Mouse (Mus musculus): ENCODE data around the gene Ryr2.

Gene Ryr2

DNA sequence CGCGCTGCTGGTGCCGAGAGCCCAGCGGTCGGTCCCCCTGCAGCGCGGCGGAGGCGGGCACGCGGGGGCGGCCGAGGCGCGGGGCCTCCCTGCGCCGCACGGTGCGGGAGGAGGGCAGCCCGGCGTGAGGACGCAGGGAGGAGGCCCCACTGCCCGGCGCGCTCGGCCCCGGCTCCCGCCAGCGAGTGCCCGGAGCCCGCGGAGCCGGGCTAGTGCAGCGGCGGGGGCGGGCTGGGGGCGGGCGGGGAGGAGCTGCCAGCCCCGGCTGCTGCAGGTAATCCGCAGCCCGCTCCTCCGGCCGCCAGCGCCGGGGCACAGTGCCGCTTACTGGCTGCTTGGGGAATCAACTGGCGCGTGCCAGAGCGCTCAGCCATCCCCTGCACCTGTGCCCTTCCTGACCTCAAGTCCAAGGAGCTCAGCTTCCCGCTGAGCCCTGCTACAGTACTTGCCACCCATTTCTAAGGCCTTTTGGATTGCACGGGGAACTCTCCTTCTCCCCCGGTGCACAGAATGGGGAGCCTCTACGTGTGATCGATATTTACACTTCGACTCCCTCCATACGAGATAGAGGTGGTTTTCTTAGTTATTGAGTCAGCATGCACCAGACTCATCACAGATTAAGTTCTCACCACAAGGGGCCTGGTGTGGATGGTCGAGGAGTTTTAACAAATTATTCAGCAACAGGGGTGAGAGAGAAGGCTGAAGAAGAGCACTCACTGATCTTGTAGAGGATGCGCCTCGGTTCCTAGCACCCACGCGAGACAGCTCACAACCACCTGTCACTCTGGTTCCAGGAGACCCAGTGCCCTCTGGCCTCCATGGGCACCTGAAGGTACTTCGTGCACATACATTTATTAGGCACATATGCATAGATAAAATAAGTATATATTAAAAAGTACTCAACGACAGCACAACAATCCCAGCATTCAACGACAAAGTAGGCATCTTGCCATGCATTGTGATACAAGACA is at the start of gene Ryr2:
Gene Ryr2, minus strand, starts transcription at position 284 of the 971 bp plus-strand sequence.
- 8% methylated on average over 63 of the region's 64 CpGs for WGBS

DNA sequence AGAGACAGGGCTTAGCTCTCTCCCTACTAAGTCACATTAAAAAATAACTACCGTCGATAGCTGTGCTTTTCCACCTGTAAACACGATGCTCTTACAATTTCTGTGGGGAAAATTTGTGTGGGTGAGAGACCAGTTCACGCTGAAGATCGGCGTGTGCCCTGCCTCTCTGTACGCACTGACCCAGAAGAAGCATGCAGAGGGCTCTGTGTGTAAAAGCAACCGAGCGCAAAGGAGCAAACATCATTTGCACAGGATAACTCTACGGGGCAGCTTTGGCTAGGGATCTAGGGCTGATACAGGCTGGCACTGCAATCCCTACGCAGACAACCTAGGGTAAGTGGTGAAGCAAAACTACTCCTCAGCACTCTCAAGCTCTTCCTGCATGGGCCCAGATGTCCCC is 47.2 kb upstream of the Ryr2 start:
- 90% methylated on average over 11 of the region's 11 CpGs for WGBS

DNA sequence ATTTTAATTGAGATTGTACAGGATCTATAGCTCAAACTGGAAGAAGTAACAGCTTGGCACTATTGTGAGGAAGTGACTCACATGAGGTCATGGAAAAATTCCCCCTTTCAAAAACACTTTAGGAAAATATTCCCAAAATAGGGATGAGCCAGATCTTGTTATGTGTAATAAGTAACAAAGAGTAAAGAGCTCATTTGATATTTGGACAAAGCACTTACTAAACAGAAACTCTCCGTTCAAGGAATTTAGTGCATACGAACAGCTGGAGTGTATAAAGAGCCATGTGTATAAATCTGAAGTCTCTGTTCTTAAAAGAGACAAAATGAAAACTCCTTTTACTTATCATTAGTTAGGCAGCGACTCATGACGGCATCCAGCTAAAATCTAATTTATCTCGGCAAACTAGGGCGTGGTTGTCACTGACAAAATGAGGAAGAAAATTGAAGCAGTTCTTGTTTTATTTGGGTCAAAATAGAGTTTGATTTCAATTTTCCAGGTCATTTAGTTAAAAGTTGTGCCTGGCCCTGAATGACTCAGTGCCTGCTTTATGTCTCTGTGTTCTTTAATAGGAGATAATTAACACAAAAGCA is 40.3 kb upstream of the Ryr2 start:
- WGBS, result 66% methylated on average over 6 of the region's 6 CpGs

DNA sequence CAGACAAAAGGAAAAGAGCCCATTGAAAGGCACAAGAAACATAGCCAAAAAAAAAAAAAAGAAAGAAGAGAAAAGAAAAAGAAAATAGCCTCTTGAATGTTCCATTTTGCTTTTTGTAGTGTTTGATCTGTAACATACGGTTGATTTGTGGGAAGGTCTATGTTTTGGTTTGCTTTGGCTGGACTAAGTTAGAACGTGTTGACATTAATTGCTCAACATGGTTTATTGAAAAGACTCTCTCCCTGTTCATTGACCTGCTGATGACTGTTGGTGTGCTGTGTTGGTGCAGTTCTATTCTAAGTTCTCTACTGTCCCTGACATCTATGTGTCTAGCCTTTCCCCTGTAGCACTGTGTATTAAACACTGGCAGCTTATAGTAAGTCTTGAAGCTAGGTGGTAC is 39.7 kb upstream of the Ryr2 start:
- WGBS, result 76% methylated on average over 2 of the region's 2 CpGs

DNA sequence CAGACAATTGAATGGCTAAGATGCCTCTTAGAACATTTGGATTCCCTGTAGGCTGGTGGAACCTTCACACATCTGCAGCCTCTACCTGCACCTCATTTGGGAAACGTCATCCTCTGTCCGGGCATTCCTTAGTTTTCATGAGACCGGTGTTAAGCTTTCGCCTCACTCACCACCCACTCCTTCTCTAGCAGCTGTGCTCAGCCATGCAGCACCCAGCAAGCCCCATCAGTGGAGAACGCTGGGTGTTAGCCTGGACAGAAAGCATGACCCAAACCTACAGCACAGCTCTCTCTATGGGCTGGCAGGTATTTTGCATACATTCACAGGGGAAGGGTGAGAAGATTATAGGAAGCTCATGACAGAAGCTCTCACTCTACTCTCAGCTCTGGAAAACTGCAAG is 36.6 kb upstream of the Ryr2 start:
- 62% methylated on average over 5 of the region's 5 CpGs for WGBS

DNA sequence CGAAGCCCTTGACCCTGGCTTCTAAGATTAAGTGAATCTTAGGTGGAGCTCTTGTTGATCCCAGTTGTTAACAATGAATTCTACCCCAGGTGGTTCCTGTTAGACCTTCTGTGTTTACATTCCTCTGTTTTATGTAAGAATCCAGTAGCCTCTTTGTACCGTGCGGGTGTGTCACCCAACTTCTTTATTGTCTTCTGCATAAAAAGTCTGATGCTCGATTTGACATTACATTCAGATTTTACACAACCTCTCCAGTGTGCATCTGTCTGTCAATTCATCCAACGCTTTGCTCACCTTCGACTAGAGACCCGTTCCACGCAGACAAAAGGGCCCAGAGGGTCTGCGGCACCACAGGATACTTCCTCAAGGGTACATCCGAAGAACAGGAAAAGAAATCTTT is 29.7 kb upstream of the Ryr2 start:
- WGBS, result 85% methylated on average over 10 of the region's 10 CpGs

DNA sequence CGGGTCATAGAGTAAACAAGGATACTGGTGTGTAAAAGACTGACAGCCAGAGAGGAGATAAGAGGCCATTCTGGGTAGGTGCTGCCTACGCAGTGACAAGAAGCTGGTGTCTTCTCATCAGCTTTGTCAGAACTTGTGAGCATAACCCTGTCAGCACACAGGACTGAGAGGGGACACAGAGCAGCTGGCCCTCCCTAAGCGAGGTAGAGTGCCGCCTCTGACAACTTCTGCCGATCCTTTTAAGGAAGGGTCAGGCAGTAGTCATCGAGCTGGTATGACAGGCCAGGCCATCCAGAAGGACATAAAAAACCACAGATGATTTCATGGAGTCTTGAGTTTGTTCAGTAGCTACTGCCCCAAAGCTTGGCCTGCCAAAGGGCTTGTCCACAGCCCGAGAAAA is 26.8 kb upstream of the Ryr2 start:
- 91% methylated on average over 7 of the region's 7 CpGs for WGBS

DNA sequence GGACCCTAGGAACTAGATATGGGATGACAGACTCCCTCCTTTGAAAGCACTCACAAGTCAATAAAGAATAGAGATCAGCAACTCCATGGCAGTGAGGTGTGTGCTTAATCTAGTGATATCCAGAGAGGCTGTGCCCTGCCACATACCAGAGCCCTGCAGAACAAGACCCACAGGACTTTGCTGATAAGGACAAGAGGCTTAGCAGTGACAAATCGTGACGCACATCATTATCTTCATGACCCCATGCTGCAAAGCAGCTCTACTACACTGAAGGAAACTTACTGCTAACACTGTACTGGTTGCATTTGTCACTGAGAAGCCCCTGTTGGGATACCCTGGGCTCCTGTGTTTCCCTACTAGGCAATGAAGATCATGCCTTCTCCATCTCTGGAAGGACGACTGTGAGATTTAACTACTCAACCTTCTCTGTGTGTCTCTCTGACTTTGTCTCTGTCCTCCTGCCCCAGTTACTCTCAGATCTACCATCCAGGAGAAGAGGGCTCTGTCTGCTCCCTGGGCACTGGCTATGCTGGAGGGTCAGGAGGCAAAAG is 25.5 kb upstream of the Ryr2 start:
- WGBS, result 94% methylated on average over 3 of the region's 3 CpGs

DNA sequence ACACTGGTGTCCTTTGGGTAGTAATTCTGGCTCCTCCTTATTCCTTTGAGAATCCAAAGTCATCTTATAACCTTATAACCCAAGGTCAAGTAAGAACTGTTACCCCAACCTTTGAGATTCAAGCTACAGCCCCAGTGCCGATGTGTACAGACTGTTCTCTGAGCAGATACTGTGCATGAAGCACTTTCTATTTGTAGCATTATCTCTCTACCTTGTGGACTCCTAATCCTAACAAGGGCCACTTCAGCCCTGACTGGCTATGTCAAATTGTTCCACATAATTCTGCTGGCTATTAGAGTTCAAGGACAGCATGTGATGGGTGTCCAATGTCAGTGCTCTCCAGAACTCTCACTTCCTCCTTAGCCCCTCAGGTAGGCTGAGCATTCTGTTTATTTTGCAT is 22.4 kb upstream of the Ryr2 start:
- 95% methylated on average over 1 of the region's 1 CpGs for WGBS

DNA sequence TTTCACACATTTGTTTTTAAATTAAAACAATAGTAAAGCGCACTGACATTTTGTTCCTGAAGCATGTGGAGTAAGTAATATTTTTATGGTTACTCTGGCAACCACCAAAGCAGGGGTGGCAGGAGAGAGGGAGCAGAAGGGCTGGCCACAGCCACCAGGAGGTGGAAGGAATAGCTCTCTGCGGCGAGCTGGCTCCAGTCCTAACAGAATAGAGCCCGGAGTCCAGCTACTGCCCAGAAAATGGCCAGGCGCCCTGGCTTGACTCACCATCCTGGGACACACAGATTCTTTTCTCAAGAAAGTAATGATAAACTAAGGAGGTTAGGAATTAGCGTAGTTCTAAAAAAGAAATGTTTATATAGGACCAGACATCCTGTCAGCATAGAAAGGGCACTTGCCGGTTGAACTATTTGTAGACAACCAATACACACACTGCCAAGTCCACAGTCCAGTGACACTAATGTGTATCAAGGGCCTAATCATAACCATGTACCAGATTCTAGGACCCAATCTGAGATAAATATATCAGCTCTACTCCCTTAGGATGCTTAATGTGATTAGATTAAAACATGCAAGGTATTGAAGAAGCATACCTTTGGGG is 18.3 kb upstream of the Ryr2 start:
- 34% methylated on average over 7 of the region's 7 CpGs for WGBS

DNA sequence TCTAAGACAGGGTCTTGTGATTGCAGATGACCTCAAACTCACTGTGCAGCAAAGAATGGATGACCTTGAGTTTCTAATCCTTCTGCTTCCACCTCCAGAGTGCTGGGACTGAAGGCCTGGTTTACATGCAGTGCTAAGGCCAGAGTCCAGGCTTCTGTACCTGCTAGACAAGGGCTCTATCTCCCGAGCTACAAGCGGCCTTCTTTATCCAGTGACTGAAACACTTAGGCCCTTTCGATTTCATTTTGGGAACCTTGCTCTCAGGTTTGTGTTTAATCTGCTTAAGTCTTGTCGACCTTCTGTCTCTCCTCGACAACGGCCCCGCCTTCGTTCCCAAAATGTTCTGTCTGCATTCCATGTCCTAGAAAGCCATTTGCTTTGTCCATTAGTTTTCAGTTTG is 8.8 kb upstream of the Ryr2 start:
- 84% methylated on average over 8 of the region's 8 CpGs for WGBS

DNA sequence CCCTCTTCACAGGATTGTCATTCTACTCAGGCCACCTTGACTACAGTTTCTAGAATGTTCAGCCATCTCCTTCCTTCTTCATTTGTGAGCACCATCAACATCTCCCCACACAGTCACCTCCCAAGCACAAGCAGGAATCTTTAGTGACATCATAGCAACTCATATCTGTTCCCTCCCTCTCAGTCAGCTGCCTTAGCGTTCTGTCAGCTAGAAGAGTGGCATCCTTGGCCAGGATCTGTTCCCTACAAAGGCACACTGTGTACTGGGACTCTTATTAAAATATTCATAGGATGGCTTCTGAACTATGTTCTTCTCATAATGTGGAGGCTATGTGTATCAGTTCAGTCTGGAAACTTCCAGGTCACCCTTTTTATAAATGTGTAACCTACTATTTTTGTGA is 8.1 kb upstream of the Ryr2 start:
- 44% methylated on average over 1 of the region's 1 CpGs for WGBS

DNA sequence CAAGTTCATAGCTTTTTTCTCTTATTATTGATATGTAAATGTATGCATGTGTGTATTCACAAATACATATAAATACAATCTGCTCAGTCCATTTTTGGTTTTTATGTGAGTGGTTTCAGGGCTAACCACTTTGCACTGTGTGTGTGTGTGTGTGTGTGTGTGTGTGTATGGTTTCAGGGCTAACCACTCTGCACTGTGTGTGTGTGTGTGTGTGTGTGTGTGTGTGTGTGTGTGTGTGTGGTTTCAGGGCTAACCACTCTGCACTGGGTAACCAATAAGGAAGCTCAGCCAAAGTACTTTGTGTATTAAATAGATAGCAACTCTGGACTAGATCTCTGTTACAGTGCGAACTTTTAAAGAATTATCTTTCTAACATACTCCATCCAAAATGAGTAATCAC is 2.2 kb upstream of the Ryr2 start:
- 97% methylated on average over 1 of the region's 1 CpGs for WGBS

DNA sequence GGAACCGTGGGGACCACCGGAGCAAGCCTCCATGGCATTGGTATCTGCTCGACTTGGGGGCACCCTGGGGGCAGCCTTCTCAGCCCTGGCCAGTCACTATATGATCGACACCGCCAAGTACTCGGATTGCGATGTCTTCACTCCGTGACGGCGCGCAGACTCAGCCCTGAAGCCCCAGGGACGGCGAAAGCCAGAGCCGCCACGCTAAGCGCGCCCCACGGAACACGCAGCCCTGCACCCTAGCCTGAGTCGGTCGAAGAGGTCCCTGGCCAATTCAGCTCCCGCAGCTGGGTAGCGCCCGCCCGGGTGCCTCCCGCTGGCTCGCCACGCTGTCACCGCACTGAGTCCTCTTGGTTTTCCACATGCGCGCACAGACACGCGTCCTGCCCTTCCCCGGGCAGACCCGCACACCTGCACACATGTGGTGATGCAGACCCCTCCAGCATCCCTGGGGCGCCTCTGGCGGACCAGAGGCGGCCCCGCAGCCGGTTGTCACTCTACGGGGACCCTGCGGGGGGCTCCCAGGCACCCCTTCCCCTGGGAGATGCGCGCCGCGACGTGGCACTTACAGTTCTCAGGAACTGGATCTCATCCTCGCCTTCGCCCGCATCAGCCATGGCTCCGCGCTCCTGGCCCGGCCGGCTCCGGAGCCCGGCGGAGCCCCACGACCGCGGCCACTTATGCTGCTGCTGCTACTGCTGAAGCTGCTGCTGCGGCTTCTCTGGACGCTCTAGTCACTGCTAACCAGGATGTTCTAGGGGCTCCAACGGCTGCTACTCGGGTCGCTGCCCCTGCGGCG is 716 bp downstream of the Ryr2 start:
- 1% methylated on average over 67 of the region's 67 CpGs for WGBS

DNA sequence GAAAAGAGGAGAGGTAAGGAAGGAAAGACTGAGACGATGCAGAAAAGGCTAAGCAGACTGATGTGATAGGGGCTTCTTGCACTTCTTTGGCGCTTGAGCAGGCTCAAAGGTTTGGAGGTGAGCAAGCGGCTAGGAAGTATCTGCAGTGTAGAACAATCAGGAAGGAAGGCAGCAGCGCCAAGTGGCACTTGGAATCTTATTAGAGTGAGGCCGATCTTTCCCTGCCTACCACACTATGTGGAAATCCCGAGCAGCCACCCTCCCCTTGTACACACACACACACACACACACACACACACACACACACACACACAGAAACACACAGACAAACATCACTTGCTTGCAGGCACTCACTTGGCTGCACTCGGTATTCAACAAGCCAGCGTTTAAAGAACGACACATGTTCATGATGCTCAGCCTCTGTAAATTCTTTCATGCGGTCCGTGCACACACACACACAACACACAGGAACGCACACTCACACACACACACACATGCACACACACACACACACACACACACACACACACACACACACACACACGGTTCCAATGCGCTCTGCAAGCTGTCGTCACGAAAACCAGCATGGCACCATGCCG is 1.4 kb downstream of the Ryr2 start:
- 3% methylated on average over 17 of the region's 17 CpGs for WGBS

DNA sequence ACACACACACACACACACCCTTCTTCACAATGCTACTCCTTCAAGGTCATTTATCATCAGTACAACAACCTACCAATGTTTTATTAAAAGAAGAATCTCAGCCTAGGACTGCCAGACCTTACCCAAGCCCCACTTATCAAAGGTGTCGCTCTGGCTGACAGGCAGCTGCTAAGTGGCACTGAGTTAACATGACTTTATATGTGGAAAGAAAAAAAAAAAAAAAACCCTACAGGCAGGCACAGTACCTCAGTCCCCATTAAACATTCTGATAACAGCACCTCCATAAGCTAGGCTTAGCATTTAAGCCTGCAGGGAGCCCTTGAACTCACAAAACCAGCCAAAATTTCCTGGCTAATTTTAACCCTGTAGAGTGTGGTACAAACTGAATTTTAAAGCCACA is 2.4 kb downstream of the Ryr2 start:
- 36% methylated on average over 1 of the region's 1 CpGs for WGBS

DNA sequence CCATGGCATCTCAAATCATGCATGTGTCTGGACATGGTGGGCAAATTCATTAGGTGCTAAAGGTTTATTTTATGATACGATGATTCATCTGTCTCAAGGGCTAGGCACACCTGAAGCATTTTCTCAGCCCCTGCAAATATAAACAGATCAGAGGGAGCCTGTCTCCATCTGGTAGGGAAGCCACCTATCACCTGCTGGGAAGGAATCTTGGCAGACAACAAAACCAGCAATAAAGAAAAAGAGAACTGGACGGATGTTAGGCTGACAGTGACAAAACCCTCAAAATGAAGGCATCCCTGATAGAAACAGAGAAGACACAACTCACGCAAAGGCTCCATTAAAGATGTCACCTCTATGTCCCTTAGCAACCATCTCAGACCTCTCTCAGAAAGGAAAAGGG is 3.7 kb downstream of the Ryr2 start:
- 55% methylated on average over 3 of the region's 3 CpGs for WGBS

DNA sequence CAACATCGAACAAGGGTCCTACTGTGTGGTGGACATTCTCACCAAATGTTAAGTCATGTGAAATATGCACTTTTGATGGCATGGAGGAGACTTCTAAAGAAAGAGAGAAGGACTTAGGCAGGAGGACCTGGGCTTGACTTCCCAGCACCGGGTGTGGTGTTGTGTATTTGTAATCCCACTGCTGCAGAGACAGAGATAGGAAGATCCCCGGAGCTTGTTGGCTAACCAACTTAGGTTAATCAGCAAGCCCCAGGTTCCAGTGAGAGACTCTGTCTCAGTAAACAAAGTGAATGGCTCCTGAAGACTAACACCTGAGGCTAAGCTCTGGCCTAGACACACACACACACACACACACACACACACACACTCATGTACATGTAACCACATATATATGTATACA is 7.3 kb downstream of the Ryr2 start:
- 84% methylated on average over 3 of the region's 3 CpGs for WGBS

DNA sequence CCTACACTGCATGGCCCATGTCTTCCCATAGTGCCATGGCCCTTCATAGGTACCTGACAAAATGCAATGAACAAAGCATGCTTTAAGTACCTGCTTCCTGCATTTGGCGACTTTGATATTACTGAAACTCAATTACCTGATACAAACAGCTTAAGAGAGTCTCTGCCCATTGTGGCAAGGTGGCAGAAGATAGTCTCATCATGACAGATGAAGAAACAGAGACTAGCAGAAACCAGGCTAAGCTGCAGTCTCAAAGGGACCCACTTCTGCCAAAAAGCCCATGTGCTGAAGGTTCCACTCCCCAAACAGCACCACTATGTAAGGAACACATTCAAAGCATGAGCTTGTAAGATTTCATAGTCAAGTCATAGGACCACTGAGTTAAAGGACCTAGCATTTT is 7.8 kb downstream of the Ryr2 start:
- 95% methylated on average over 1 of the region's 1 CpGs for WGBS

DNA sequence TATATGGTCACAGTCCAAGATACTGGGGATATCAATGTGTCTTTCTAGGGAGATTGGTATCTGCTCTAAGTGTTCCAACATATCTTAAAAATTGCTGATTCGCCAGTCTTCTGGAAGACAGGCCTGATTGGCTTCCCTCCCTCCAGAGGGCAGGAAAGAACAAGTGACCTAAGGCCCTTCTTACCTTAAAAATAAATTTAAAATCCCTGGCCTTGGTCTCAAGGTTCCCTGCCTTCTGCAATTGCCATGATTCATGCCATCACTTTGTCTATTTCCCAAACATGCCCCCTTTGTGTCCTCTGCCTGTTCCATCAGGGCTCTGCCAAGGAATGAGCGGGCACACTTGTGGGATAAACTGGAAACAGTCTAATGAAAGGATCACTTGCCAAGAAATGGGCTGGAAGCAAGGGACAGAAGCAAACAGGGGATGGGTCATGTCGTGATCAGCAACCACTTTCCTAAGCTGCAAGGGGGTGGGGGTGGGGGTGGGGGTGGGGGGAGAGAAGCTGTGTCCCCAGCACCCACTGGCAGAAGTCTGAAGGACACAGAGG is 10.3 kb downstream of the Ryr2 start:
- WGBS, result 58% methylated on average over 3 of the region's 3 CpGs

DNA sequence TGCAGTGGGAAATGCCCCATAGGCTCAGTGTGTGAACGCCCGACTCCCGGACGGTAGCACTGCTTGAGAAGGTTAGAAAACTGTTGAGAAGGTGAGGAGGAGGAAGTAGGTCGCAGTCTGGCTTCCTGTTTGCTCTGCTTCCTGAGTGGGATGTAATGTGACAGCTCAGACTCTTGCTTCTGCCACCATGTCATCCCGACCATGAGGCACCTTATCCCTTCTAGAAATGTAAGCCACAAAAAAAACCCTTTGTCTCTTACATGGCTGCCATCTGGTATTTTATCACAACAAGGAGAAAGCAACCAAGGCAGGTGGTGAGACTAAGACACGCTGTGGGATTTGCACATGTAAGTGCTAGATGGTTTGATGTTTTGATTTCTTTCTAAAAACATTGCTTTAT is 12.2 kb downstream of the Ryr2 start:
- WGBS, result 44% methylated on average over 7 of the region's 7 CpGs
